Mouse (Mus musculus) adrenal gland (tissue): ENCODE results near the gene Olfr160.

Experiments
- intact Hi-C: fragments of 180-260 bp; cut with DNase I; formaldehyde crosslinking; loops from one replicate; pipeline ENCODE4 v1.15.1; 2025
- long read RNA-seq, 2 experiments: library from polyadenylated mRNA; unstranded; transcript quantifications; one replicate each; pipeline ENCODE4 v2.0.0; 2020; ENCODE audit warnings: borderline replicate concordance in 1 of 2; ENCODE audit not compliant: insufficient replicate concordance in 1 of 2

The Olfr160 gene
- long read RNA-seq, experiment 1, result 0 reads
- long read RNA-seq, experiment 2, result 0 reads

GRCm38 (mm10) chr9:37716150-37716549 is at the start of gene Olfr160:
TSS of gene Olfr160 (minus strand) at chr9:37716250.
- intact Hi-C loops, result no loop called here

- intact Hi-C loops, result loop anchor here (5.0 kb wide), 1 partner anchor 170 kb away; no protein-coding TSS in a partner anchor
Observed at GRCm38 (mm10) chr9:37762541-37762940, 46.5 kb upstream of the Olfr160 start.

- intact Hi-C loops, result loop anchor here (5.0 kb wide), 1 partner anchor 171 kb away; no protein-coding TSS in a partner anchor
Observed at GRCm38 (mm10) chr9:37761728-37762127, 45.7 kb upstream of the Olfr160 start.

GRCm38 (mm10) chr9:37752006-37752405 is 36.0 kb upstream of the Olfr160 start:
- intact Hi-C loops, result no loop called here

- intact Hi-C loops, result no loop called here
Observed at GRCm38 (mm10) chr9:37751467-37751866, 35.4 kb upstream of the Olfr160 start.

GRCm38 (mm10) chr9:37750319-37751075 is 34.4 kb upstream of the Olfr160 start:
- intact Hi-C loops, result no loop called here

GRCm38 (mm10) chr9:37744806-37745205 is 28.8 kb upstream of the Olfr160 start, which contains the start of gene Olfr874:
TSS of gene Olfr874 (plus strand) at chr9:37745106.
- intact Hi-C loops, result no loop called here

GRCm38 (mm10) chr9:37734310-37734709 is 18.3 kb upstream of the Olfr160 start:
- intact Hi-C loops, result no loop called here

- intact Hi-C loops, result loop anchor here (1.0 kb wide), 1 partner anchor 241 kb away; no protein-coding TSS in a partner anchor
Observed at GRCm38 (mm10) chr9:37689970-37690686, 25.9 kb downstream of the Olfr160 start.

- intact Hi-C loops, result no loop called here
Observed at GRCm38 (mm10) chr9:37687941-37688303, 28.1 kb downstream of the Olfr160 start.

- intact Hi-C loops, result no loop called here
Observed at GRCm38 (mm10) chr9:37687288-37687940, 28.6 kb downstream of the Olfr160 start.

GRCm38 (mm10) chr9:37681123-37681522 is 34.9 kb downstream of the Olfr160 start:
- intact Hi-C loops, result no loop called here

- intact Hi-C loops, result no loop called here
Observed at GRCm38 (mm10) chr9:37675287-37675686, 40.8 kb downstream of the Olfr160 start.

- intact Hi-C loops, result no loop called here
Observed at GRCm38 (mm10) chr9:37670261-37670660, 45.8 kb downstream of the Olfr160 start.

- intact Hi-C loops, result no loop called here
Observed at GRCm38 (mm10) chr9:37669678-37670077, 46.4 kb downstream of the Olfr160 start.

- intact Hi-C loops, result no loop called here
Observed at GRCm38 (mm10) chr9:37669115-37669514, 46.9 kb downstream of the Olfr160 start, which contains the start of gene Panx3. TSS of gene Panx3 (minus strand) at chr9:37669235.

- intact Hi-C loops, result no loop called here
Observed at GRCm38 (mm10) chr9:37666045-37666444, 50.0 kb downstream of the Olfr160 start.

GRCm38 (mm10) chr9:37664604-37665003 is 51.4 kb downstream of the Olfr160 start:
- intact Hi-C loops, result no loop called here

- intact Hi-C loops, result no loop called here
Observed at GRCm38 (mm10) chr9:37663210-37663609, 52.8 kb downstream of the Olfr160 start.

- intact Hi-C loops, result no loop called here
Observed at GRCm38 (mm10) chr9:37659413-37659812, 56.6 kb downstream of the Olfr160 start.
